Mouse (Mus musculus) monocyte, adult 2 months (primary cell): ENCODE measurements at regions not wholly inside any gene's neighbourhood (a gene's known extent, or its start where the extent isn't known, plus 50 kb on each side); places are given as distances from the start of the nearest gene placed in this dataset.

ENCODE experiments used
- DNase-seq, 2 experiments: peaks; one replicate each; pipeline ENCODE4 v3.0.0; 2022; ENCODE audit warnings: low spot score in 2 of 2, low read depth in 1 of 2

- no peak for DNase-seq
These were observed 483.5 kb upstream of the Pkdcc start for GRCm38 (mm10) chr17:82731561-82731960.

DNA sequence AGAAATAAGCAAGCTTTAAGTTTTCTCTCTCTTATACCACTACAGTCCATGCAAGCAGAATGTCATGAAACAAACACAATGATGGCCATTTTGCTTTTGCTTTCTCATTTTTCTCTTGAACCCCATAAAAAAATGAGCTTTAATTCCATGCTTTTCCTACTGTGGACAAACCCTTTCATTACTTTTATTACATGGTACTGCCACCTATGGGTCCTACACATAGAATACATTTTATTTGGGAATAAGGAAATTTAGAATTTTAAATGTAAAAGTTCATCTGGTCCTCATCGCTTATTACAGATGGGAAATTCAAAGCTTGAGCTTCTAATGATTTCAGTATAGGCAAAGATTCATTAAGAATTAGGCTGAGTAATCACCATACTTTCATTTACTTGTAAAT lies 472.6 kb upstream of the Pkdcc start:
- DNase-seq, result no peak

DNA sequence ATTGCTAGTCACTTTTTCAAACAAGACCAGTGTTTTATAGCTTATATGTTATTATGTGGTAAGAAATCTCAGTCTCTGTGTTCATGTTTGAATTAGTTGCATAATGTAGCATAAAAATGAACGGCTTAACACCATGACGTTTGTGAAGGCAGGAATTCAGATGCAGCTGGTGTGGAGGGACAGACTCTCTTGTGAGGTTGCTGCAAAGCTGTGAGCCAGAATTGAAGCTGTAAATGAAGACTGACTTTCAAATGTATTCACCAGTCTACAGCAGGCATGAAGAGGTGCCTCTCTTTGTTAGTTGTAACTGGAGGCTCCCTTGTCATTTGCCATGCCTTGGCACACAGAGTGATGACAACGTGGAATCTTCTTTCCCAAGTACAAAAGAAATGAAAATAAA lies 457.7 kb upstream of the Pkdcc start:
- no peak for DNase-seq

GRCm38 (mm10) chr17:82779096-82779495 lies 436.0 kb upstream of the Pkdcc start:
- no peak for DNase-seq

- no peak for DNase-seq
These were observed 393.0 kb upstream of the Pkdcc start for GRCm38 (mm10) chr17:82822129-82822528.

DNA sequence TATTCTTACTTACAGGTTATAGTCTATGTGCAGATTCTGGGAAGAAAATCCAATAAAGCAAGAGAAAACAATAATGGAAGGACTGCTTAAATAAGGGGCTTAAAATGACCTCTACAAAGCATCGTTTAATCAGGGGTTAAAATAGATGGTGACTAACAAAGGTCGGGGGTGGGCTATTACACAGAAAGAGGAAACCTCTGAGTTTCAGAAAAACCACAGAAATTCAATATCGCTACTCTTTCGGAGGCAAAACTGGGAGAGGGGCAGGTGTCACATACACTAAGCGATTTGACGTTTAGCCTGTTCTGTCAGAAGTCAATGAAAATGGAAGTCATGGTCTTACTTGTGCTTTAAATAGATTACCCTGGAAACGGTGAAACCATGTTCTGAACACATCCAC lies 391.0 kb upstream of the Pkdcc start:
- DNase-seq, result no peak

GRCm38 (mm10) chr17:82824619-82825018 lies 390.5 kb upstream of the Pkdcc start:
- no peak for DNase-seq

DNA sequence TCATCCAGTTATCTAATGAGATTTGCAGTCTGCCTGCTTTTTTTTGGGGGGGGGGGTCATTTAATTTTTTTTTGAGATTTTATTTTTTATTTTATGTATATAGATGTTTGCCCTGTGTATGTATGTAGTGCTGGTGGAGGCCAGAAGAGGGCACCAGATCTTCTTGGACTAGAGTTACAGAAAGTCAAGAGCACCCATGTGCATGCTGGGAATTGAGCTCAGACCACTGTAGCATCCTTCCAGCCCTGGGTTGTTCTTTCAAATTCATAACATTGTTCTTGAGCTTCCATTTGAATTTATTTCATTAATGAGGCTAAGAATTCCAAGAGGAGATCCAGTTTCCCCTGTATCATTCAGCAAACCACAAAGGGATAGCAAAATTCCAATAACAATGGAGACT lies 387.9 kb upstream of the Pkdcc start:
- DNase-seq, result no peak

DNA sequence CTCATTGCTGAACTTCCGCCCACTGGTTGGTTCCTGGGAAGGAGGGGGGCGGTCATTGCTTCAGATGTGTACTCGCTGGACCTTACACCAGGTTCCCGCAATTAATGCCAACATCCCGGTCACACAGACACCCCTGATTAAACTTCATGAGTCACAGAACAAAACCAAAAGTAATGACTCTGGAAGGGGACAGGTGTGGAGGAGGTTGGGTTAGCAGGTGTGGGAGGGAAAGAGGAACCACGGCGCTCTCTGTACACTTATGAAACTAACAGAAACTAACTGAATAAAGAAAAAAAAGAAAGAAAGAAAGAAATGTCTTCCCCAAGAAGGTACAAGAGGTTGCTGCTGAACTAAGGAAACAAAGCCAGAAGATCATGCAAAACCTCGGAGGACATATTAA lies 387.3 kb upstream of the Pkdcc start:
- no peak for DNase-seq

DNA sequence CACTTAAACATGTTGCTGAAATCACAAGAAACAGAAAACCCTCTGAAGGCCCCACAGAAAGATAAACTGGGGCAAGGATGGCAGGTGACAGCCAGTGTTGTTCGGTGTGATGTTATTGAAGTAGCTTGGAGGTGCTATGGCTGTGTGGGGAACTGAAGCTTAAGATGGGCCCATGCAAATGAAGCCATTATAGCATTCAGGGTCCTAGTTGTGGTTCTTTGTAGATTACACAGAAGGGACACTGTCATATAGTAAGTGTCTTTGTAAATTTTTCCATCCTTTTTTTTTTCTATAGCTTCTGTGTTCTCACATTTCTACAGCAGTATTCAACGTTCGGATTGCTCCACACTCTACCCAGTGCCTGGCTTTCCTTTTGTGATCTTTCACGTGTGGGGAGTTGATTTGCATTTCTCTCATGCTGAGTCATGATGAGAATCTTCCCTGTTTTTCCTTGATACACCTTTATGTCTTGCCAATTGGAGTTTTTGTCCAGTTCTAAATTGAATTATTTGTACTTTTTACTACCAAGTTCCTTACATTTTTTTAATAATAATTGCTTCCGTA lies 386.6 kb upstream of the Pkdcc start:
- no peak for DNase-seq

DNA sequence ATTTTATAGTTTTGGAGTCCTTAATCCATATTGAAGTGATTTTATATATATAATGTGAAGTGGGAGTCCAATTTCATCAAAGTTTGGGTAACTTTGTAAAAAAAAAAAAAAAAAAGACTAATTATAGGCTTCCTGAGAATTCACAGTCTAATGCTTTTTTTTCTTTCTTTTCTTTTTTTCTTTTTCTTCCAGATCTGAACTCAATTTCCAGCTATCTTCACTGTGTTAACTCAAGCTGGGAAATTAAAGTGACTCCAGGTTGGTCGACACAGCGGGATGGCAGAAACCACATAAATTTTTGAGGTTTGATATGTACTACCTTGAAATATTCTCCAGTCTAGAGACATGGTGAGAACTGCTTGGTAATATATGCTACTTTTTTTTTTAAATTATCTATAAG lies 385.7 kb upstream of the Pkdcc start:
- DNase-seq, result no peak

- DNase-seq, result no peak
These were observed 380.9 kb upstream of the Pkdcc start for GRCm38 (mm10) chr17:82834177-82834576.

DNA sequence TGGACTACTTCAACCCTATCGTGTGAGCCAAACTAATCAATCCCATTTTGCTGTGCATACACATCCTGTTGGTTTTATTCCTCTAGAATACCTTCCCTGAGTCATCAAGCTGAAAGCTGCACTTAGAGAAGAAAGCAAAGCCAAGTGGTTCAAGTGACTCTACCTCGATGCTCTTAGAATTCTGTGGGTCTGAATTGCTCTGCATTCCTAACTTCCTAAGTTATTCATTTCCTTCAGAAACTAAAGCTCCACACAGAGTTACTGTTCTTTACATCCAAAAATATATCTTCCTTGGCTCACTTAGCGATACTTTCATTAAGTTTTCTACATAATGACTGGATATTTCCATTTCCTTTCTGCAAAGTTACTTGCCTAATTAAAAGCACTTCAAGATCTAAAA lies 379.0 kb upstream of the Pkdcc start:
- DNase-seq, result no peak

GRCm38 (mm10) chr17:82846776-82847494 lies 368.2 kb upstream of the Pkdcc start:
- DNase-seq, result no peak

DNA sequence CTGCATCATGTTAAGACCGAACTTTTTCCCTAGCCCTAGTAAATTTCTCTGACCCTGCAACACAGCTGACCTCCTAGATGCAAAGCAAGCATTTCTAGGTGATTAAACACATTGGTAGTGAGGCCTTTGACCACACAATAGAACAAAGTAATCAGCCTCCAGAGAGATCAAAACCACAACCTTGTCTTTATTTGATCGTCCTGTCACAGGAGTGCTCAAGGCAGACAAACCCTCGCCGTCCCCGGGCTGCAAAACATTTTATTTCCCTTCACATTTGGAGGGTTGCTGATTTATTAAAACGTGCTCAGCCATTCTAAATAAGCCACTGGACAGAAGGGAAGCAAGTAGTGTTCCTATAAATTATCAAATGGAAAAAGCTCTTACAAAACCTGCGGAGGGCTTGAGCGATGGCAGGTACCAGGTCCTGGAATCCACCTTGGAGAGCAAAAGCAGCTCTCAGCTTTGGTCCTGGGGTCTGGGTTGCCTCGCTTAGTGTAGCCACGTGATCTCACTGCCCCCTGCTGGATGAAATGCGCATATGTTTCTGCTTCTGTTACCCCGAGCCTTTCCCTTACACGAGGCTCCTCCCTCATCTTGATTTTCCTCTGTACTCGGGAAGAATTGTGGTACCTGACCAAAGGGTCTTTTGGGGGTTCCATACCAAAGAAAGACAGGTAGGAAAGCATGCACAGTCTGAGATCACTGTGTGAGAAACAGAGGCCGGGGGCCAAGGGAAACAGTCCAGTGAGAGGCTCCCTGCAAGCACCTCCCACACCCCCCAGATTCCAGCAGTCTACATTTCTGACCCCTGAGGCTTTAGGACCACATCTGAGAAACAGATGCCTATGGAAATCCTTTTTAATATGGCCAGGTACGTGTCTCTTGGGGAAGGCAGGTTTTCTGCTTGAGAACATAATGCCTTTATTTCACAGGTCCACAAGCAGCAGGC lies 357.6 kb upstream of the Pkdcc start:
- no peak for DNase-seq

DNA sequence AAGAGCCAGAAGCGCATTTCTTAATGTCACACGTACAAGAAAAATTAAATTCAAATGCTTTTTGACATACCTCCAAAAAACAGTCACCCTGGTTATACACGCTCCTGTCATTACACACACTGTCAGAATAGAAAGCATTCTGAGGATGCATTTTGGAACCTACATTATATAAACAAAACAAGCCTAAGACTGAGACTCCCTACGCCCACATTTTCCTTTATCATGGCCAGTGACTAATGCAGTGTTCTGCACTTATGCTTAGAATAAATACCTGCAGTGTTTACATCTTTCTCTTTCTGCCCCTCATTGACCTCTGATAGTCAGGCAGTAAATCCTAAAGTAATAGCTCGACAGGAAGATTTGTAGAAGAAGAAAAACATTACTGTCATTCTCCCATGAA lies 354.7 kb upstream of the Pkdcc start:
- DNase-seq, result no peak

GRCm38 (mm10) chr17:82860966-82861365 lies 354.1 kb upstream of the Pkdcc start:
- no peak for DNase-seq

- no peak for DNase-seq
These were observed 338.0 kb upstream of the Pkdcc start for GRCm38 (mm10) chr17:82877131-82877530.

DNA sequence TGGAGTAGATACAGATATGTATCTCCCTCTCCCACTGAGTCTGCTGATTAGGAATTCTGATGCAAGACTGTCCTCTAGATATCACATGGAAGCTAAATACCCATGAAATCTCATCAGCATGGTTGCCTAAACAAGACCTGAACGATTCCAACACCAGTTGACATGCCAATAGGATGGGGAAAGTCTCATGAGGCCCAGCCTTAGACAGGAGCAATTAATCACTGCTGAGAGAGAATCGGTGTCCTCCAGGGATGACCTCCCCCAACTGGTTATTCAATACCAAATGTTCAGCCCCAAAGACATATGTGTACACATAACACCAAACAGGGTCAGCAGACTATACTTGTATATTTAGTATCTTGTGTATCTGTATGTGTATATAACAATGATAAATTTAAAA lies 314.5 kb upstream of the Pkdcc start:
- no peak for DNase-seq

DNA sequence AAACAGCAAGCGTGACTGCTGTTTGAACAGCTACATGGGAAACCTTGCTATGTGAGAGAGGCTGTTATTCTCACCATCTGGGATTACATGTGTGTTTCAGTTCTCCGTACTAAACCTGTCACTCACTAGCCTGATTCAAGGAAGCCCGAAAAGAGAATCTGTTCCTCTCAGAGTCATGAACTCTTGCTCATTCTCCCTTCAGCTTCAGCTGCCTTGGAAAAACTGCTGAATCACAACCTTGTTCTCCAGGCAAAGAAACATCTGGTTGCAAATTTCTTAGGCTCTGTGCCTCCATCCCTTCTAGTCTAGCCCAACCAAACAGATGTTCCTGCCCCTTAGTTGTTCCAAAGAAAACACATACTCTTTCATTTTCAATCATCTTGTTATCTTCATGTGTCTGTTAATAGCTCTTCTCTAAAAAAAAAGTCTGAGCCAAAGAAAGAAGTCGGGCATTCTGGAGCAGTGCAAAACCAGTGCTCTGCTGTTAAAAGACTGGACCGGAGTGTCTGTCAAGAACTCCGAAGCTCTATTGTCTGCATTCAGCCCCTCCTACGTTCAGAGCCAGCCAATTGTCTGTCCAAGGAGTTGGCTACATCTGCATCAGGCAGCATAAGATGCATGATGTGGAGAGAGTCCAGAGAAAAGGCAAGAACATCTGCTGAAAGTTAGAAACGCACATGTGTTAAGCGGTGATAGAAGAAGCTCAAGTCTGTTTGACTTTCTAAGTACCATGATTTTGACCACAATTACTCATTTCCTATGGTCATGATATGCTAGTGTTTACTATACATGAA lies 313.8 kb upstream of the Pkdcc start:
- no peak for DNase-seq

DNA sequence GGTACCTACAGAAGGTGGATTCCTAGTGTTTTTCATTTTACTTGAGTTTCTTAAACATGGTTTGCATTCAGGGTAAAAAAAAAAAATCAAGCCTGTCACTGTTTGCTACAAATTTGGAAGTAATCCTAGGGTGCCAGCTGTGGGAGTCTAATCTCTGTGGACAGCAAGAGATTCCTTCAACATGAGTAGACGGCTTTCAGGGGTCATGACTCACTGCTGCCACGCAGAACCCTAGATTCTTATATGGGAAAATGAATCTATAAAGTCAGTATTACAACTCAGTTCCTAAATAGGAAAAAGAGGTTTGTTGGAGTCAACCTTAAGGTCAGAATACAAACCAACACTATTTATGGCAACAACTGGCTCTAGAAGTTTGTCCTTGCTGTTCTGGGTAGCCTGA lies 310.1 kb upstream of the Pkdcc start:
- no peak for DNase-seq
